Mouse (Mus musculus) brain, embryonic 14.5 days (tissue): ENCODE measurements around the gene Mars.
A peak's percentile ranks its signal among the peaks of the same experiment; 100 is the strongest.

Source experiments
- CTCF ChIP-seq: fragments of 200-500 bp; IDR thresholded peaks from 2 replicates; pipeline ENCODE4 v1.5.1; 2012; ENCODE audit warnings: inconsistent platforms, mild to moderate bottlenecking, moderate library complexity, borderline replicate concordance; ENCODE audit not compliant: insufficient read depth, insufficient read length; ENCODE audit errors: extremely low read depth
- POLR2A ChIP-seq: fragments of 200-500 bp; IDR thresholded peaks from 2 replicates; pipeline ENCODE4 v1.6.1; 2012; ENCODE audit warnings: mild to moderate bottlenecking, inconsistent platforms, borderline replicate concordance; ENCODE audit not compliant: poor library complexity, insufficient read depth, insufficient read length, severe bottlenecking; ENCODE audit errors: extremely low read depth

DNA sequence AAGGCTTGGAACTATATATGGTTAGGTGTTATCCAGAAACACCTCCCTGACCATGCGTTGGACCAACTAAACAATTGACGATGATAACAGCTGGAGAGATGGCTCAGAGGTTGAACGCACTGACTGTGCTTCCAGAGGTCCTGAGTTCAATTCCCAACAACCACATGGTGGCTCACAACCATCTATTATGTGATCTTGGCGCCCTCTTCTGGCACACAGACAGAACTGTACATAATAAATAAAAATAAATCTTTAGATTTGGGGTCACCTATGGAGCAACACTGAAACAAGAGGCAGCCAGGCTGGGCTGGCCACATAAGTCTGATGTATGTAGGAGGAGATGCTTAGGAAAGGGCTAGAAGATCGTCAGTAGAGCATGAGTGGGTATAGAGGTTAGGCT, 21.6 kb upstream of the Mars start:
- TF ChIP-seq POLR2A (no peak), CTCF (peak; percentile 21; the same call in 1 of the 2 replicates)
